Mouse (Mus musculus) left cerebral cortex, postnatal 10 days (tissue): Measurements from ENCODE around the gene Capn1. TPM values are rescaled to one million over a fixed set of nuclear protein-coding genes. Genes with fewer than 3 reads are reported as not detected.

ENCODE experiments used
- DNase-seq, 2 experiments: peaks; one replicate each; pipeline ENCODE4 v3.0.0; 2021 to 2022; ENCODE audit warnings: low spot score in 2 of 2, mixed read lengths in 1 of 2; ENCODE audit errors: extremely low spot score in 1 of 2
- intact Hi-C: fragments of 180-260 bp; cut with DNase I; formaldehyde crosslinking; loops from one replicate; pipeline ENCODE4 v1.15.1; 2025
- total RNA-seq, 2 experiments: library from RNA; stranded (reverse); gene quantifications; 2 replicates each; pipeline ENCODE4 v1.2.3; 2021

Capn1 gene
- total RNA-seq, 2 experiments from 2014 or later: 18.2 to 19.3 TPM

GRCm38 (mm10) chr19:5965910-5966309 is 49.8 kb downstream of the Capn1 start:
- intact Hi-C loops: loop anchor here (2.0 kb wide), 2 partner anchors 53 to 79 kb away; no protein-coding TSS in a partner anchor

DNA sequence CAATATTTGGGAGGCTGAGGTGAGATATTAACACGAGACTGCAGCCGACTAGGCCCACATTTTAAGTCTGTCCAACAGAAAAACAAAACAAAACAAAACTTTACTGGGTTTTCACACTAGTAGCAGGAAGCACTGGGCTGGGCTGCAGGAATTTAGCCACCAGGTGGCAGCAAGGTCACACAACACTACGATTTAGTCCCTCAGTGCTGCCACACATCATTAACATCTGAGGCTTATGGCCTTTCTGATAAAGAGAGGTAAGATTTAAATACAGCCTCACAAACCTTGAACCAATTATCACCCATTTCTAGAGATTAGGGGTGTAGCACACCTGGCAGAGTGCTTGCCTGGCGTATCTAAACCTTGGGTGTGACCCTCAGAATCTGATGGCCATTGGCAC is 50.4 kb downstream of the Capn1 start:
- intact Hi-C loops: loop anchor here (2.0 kb wide), 2 partner anchors 54 to 80 kb away; no protein-coding TSS in a partner anchor

More at GRCm38 (mm10) chr19:5965910-5966309, 49.8 kb downstream of the Capn1 start:
- no peak for DNase-seq

DNA sequence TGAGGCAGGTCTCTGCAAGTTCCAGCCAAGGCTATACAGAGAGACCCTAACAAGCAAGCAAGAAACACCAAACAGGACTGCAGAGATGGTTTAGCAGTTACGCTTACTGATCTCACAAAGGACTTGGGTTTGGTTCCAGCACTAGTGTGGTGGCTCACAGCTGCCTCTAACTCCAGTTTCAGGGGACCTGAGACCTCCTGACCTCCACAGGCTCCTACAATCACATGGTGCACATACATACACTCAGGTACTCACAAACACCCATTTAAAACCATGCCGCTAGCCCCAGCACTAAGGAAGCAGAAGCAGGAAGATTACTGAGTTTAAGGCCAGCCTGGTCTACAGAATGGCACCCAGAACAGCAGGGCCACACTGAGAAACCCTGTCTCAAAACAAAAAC is 50.9 kb downstream of the Capn1 start:
- intact Hi-C loops: loop anchor here (2.0 kb wide), 2 partner anchors 54 to 80 kb away; no protein-coding TSS in a partner anchor

More for the DNA sequence above, 50.4 kb downstream of the Capn1 start:
- peak; percentile 43 to 78 for DNase-seq

GRCm38 (mm10) chr19:5963883-5964562 is 51.7 kb downstream of the Capn1 start, which contains the start of gene Pola2:
Gene Pola2 (minus strand): TSS chr19:5964202.
- intact Hi-C loops: loop anchor here (2.0 kb wide), 2 partner anchors 55 to 81 kb away; no protein-coding TSS in a partner anchor

More for the DNA sequence above, 50.9 kb downstream of the Capn1 start:
- no peak for DNase-seq

GRCm38 (mm10) chr19:5962651-5963050 is 53.0 kb downstream of the Capn1 start:
- intact Hi-C loops: no loop called here
- DNase-seq: no peak

More at GRCm38 (mm10) chr19:5963883-5964562, 51.7 kb downstream of the Capn1 start, which contains the start of gene Pola2:
- DNase-seq: peak; percentile 82 to 92

GRCm38 (mm10) chr19:5957371-5957770 is 58.3 kb downstream of the Capn1 start:
- intact Hi-C loops: no loop called here
- no peak for DNase-seq

GRCm38 (mm10) chr19:5956685-5957084 is 59.0 kb downstream of the Capn1 start:
- intact Hi-C loops: loop anchor here (1.0 kb wide), 1 partner anchor 32 kb away; the partner anchor contains the start of gene Cdc42ep2
- peak; percentile 57 to 79 for DNase-seq

DNA sequence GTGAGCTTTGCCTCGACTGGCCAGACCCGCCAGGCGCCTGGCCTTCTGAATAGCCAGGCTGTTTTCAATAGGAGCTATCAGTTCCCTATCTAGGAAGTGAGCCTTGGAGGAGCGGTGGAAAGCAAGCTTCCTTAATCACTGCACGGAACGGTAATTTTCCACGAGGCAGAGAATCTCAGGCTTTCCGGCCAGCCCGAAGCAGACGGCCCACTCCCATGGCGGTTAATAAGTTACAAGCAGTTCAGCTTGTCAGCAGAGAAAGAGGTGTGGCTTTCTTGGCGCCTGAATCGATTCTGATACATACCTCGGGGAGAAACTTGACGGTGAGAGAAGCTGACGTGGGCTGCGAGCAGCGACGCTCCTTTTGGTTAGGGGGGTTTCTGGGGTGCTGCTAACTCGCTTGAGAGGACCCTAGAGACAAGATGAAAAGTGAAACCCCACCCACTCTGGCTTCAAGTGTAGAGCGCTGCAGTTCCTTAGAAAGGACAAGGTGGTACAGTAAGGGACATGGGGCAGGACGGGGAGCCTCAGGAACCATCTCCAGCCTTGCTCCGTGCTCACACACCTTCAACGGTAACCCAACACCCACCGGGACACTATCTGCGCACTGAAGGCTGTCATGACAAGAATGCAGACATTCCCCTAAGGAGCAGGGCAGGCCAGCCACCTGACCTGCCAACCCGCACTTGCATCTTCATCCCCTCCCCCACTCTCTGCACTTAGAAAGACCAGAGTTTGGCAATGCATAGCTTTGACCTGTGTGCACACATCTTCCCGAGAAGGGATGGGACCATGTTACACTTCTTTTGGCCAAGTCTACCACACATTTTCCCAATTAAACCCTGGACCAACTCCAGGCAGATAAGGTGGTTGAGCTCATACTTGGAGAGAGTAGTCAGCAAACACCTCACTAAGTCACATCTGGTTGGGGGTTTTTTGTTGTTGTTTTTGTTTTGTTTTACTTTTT is 59.7 kb downstream of the Capn1 start:
- intact Hi-C loops: loop anchor here (1.0 kb wide), 1 partner anchor 32 kb away; the partner anchor contains the start of gene Cdc42ep2

GRCm38 (mm10) chr19:5954936-5955335 is 60.8 kb downstream of the Capn1 start:
- intact Hi-C loops: no loop called here
- DNase-seq: no peak

More for the DNA sequence above, 59.7 kb downstream of the Capn1 start:
- no peak for DNase-seq

DNA sequence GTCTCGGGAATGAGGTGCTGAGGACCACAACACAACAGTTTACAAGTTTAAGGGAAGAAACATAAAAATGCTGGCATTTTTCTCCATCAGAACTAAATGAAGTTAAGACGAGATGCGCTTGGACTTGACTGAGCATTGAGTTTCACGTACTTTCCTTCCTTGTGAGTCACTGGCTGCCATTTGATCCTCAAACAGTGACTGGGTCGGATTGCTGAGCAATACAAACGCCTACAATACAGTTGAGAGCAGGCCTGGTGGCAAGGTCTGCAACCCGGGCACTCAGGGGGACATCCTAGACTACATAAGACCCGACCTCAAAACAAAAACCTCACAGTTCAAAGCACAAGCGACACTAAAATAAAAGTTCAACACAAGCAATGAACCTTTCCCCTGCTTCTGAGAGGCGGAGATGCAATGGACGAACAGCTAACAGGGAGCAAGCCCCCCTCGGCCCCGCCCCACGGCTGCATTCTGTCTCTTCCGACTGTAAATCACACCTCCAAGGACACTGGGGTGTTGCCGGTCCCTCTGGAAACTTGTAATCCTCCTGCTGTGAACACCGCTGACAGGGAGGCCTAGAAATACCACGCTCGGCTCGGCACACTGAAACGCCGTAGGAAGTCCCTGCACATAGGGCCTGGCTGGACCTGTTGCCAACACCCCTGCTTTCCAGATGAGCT is 61.5 kb downstream of the Capn1 start:
- no peak for DNase-seq
- intact Hi-C loops: no loop called here

- intact Hi-C loops: no loop called here
These were observed 62.4 kb downstream of the Capn1 start for GRCm38 (mm10) chr19:5953201-5953770.

GRCm38 (mm10) chr19:5952071-5952691 is 63.5 kb downstream of the Capn1 start:
- DNase-seq: peak in 1 of 2 experiments; percentile 73
- intact Hi-C loops: no loop called here

More at GRCm38 (mm10) chr19:5953201-5953770, 62.4 kb downstream of the Capn1 start:
- DNase-seq: no peak

GRCm38 (mm10) chr19:5951631-5952030 is 64.1 kb downstream of the Capn1 start:
- intact Hi-C loops: no loop called here
- no peak for DNase-seq

DNA sequence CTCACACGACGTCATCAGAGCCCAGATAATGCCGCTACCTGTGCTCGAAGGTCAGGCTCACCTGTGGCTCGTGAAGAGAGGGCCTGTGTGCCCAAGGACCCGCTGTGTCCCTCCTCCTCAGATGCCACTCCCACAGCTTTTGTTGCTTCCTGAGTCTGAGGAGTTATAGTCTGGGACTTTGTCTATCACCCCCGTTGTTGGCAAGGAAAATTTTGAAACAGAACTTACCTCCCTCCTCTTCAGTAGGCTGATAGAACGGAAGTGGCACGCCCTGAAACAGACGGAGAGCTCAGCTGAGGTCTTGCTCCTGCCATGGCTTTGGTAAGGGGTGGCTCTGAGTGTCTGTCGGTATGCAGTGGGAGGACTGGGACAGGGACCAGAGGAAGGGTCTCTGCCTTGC is 65.5 kb downstream of the Capn1 start:
- intact Hi-C loops: no loop called here
- no peak for DNase-seq

DNA sequence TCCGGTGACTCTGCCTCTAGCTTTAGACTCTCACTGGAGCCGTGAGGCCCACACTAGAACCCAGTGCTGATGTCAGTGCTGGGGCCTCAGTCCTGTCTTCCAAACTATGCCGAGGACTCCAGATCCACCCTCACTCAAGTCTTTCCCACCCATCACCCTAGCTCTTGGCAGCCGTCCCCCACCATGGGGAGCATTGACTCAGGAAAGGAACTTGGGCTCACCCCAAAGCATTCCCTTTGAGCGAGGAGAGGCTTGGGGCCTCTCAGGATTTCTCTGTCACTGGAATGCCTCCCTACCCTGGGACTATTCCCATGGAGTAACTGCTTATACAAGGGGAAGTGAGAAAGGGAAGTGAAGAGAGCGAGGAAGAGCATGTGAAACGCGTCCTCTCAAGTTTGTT is 69.8 kb downstream of the Capn1 start:
- DNase-seq: peak in 1 of 2 experiments; percentile 71
- intact Hi-C loops: no loop called here

DNA sequence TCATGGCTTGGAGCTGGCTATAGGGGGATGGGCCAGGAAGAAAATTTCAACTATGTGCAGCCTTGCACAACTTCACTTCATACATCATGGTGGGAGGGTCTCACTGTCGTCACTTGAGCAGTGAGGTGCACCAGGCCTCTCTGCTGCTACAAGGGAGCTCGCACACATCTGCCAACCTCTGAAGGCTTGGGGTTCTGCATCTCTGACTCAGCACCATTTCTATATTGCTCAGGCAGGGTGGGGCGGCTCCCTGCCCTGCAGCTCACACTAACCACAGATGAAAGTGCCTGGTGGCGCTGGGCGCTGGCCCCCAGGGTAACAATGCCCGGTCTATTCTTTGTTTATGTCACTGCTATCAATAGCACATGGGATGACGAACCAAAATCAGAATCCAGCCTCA is 70.7 kb downstream of the Capn1 start:
- DNase-seq: no peak
- intact Hi-C loops: no loop called here

DNA sequence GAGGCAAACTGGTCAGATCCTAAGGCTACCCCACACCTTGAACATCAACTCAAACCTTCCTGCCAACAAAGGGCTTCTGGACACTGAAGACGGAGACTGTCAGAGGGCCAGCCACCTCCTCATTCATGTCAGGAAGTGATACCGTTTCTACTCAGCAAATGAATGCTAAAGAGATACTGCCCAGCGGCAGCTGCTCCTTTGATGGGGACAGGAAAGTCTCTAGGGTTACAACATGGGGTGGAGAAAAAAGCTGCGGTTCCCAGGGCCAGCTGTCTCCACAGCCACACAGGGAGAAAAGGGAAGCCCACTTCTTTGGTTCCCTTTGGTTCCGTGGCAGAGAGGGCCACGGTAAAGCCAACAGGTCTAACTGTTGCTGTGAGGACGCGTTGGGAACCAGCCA is 71.6 kb downstream of the Capn1 start:
- intact Hi-C loops: no loop called here
- DNase-seq: no peak

GRCm38 (mm10) chr19:5943404-5943803 is 72.3 kb downstream of the Capn1 start:
- DNase-seq: no peak
- intact Hi-C loops: no loop called here
